Mouse (Mus musculus): ENCODE measurements around the gene Asb16.

GRCm38 (mm10) chr11:102293971-102294370 is 25.4 kb downstream of the Asb16 start:
- TF ChIP-seq CTCF (IDR thresholded peaks at IDR 0.05) (no peak), POLR2A (IDR thresholded peaks at IDR 0.05; ENCODE audit: insufficient read depth, low read depth, low read length) (no peak), EP300 (IDR thresholded peaks at IDR 0.05; ENCODE audit: insufficient read depth, low read depth, low read length) (no peak)

Data from heart, adult 2 months (tissue).